Mouse (Mus musculus) layer of hippocampus, adult 8-10 months (tissue): ENCODE measurements at regions not wholly inside any gene's neighbourhood (a gene's known extent, or its start where the extent isn't known, plus 50 kb on each side); places are given as distances from the start of the nearest gene placed in this dataset.

ENCODE experiments used
- DNase-seq, 2 experiments: peaks; one replicate each; pipeline ENCODE4 v3.0.0; 2022; ENCODE audit warnings: low spot score in 2 of 2

DNA sequence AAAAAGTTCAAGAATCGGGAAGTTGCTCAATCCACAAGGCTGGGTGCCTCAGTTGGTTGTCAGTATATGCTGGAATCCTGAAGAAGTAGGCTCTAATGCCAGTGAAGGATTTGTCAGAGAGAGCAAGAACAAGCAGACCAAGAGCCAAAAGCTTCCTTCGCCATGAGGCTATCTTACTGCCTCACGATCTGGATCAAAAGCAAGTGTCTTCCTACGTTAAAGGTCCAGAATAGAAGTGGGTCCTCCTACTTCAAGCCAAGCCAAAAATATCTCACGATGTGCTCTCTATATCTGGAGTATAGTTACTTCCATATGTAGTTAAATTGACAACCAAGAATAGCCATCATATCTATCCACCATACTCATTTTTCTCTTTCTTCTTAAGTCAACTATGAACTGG is 102.5 kb upstream of the 4930578C19Rik start:
- no peak for DNase-seq

DNA sequence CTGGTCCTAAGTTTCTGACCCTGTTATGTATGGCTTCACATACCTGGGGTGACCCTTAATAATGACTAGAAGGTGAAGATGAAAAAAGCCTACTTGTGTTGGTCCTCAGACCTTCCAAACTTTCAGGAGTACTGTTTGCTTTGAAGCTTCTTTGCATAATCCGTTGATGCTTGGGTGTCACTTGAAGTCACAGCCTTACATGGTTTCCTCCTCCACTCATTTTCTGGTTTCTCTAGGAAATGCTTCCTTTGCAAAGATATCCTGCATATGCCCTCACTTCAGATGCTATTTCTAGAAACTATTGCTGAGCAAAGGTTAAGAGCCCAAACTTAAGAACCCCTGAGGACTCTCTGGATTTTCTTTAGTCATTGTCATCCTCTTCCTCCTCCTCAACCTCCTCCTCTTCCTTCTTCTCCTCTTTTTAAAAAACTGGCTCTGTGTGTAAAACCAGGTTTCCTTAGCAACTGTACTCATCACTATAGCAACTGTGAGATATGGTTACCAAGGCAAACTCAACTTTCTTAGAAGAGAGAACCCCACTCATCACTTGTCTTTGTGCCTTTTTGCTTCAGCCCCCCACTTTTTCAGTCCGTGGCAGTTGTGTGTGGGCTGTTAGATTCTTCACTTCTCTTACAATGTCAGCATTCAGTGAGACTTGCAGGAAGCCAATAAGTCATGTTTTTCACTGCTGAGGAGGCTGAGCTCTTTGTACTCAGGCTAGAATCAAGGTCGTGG is 59.2 kb upstream of the 4930578C19Rik start:
- peak; percentile 6 for DNase-seq
